Mouse (Mus musculus): ENCODE measurements around the gene Vmn1r93. TPM values are rescaled to one million over a fixed set of nuclear protein-coding genes. Genes with fewer than 3 reads are reported as not detected.
"Not testable (repeated sequence)": the region's sequence is repeated elsewhere in the genome, so short reads cannot be mapped to it uniquely, and the experiment has no call there.

Gene Vmn1r93
- not detected in 2 replicates for total RNA-seq (2014; fragmentation: Nextera tagmentation)
- not detected in 2 replicates for total RNA-seq (2017)
- polyA plus RNA-seq (2012): not detected in 2 replicates

DNA sequence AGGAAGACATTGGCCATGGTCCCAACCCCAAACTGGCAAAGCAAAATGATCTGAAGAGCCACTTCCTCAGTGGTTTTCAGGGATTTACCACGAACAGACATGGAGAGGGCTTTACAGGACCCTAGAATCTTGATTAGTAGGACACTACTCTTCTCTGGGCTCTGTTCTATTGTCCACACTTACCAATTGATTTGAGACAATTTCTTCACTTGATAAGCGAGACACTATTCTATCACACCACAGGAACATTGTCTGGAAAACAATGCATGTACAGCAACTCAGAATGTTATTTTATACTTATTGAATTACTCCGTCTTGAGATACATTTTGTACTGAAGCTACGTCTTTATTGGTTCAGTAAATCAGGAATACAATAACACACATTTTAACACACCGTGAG is at the start of gene Vmn1r93:
TSS of gene Vmn1r93 (minus strand) at position 101 of the 400 bp plus-strand sequence.
- ATAC-seq (ENCODE audit: extremely low read depth, insufficient number of reproducible peaks, low FRiP score, poor library complexity, severe bottlenecking); H3K27me3 ChIP-seq (ENCODE audit: insufficient read depth, low read length); DNase-seq (ENCODE audit: low spot score); H3K4me1 ChIP-seq (ENCODE audit: insufficient read depth, low read depth, low read length); H3K4me3 ChIP-seq (ENCODE audit: low read depth, low read length); H3K36me3 ChIP-seq (replicated peaks); H3K9me3 ChIP-seq (replicated peaks): not testable (repeated sequence)

DNA sequence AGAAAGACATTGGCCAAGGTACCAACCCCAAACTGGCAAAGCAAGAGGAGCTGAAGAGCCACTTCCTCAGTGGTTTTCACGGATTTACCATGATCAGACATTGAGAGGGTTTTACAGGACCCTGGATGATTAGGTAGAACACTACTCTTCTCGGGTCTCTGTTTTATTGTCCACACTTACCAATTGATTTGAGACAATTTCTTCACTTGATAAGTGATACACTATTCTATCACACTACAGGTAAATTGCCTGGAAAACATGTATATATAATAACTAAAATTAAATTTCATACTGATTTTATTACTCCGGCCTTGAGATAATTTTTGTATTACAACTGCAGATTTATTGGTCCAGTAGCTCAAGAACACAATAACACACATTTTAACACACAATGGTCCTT is 29.4 kb upstream of the Vmn1r93 start, which contains the start of gene Vmn1r94:
TSS of gene Vmn1r94 (minus strand) at position 101 of the 400 bp plus-strand sequence.
- H3K9me3 ChIP-seq (replicated peaks); H3K27me3 ChIP-seq (ENCODE audit: insufficient read depth, low read length); H3K4me1 ChIP-seq (ENCODE audit: insufficient read depth, low read depth, low read length); ATAC-seq (ENCODE audit: extremely low read depth, insufficient number of reproducible peaks, low FRiP score, poor library complexity, severe bottlenecking); DNase-seq (ENCODE audit: low spot score); H3K4me3 ChIP-seq (ENCODE audit: low read depth, low read length); H3K36me3 ChIP-seq (replicated peaks): not testable (repeated sequence)

- DNase-seq (ENCODE audit: low spot score); ATAC-seq (ENCODE audit: extremely low read depth, insufficient number of reproducible peaks, low FRiP score, poor library complexity, severe bottlenecking); H3K27me3 ChIP-seq (ENCODE audit: insufficient read depth, low read length); H3K4me3 ChIP-seq (ENCODE audit: low read depth, low read length); H3K4me1 ChIP-seq (ENCODE audit: insufficient read depth, low read depth, low read length); H3K9me3 ChIP-seq (replicated peaks); H3K36me3 ChIP-seq (replicated peaks): not testable (repeated sequence)
Measured at GRCm38 (mm10) chr7:20122479-20122878, 16.4 kb downstream of the Vmn1r93 start, which contains the start of gene Gm16442. Gm16442 (minus strand) TSS chr7:20122579.

- H3K4me1 ChIP-seq (ENCODE audit: insufficient read depth, low read depth, low read length); H3K4me3 ChIP-seq (ENCODE audit: low read depth, low read length); H3K9me3 ChIP-seq (replicated peaks); DNase-seq (ENCODE audit: low spot score); H3K27me3 ChIP-seq (ENCODE audit: insufficient read depth, low read length); ATAC-seq (ENCODE audit: extremely low read depth, insufficient number of reproducible peaks, low FRiP score, poor library complexity, severe bottlenecking); H3K36me3 ChIP-seq (replicated peaks): not testable (repeated sequence)
Measured at GRCm38 (mm10) chr7:20099380-20099779, 39.5 kb downstream of the Vmn1r93 start, which contains the start of gene Vmn1r91. Vmn1r91 (plus strand) TSS chr7:20099680.

Other genes with a start within 250 kb of the Vmn1r93 start
- gene Pvr, start 217.9 kb downstream of the Vmn1r93 start, total RNA-seq (2014; fragmentation: Nextera tagmentation): not detected in 2 replicates
- gene Pvr, start 217.9 kb downstream of the Vmn1r93 start, total RNA-seq (2017): 0.17 and 0.33 TPM in 2 replicates
- not detected in 2 replicates for gene Pvr, start 217.9 kb downstream of the Vmn1r93 start, polyA plus RNA-seq (2012)
- not detected in 2 replicates for gene Igsf23, start 188.3 kb downstream of the Vmn1r93 start, total RNA-seq (2014; fragmentation: Nextera tagmentation)
- gene Igsf23, start 188.3 kb downstream of the Vmn1r93 start, total RNA-seq (2017): 0.11 TPM in 1 of 2 replicates, not detected in the other
- not detected in 2 replicates for gene Igsf23, start 188.3 kb downstream of the Vmn1r93 start, polyA plus RNA-seq (2012)
- not detected in 2 replicates for gene Ceacam20, start 173.7 kb downstream of the Vmn1r93 start, total RNA-seq (2014; fragmentation: Nextera tagmentation)
- gene Ceacam20, start 173.7 kb downstream of the Vmn1r93 start, total RNA-seq (2017): not detected in 2 replicates
- gene Ceacam20, start 173.7 kb downstream of the Vmn1r93 start, polyA plus RNA-seq (2012): not detected in 2 replicates
- gene Nlrp9b, start 147.6 kb downstream of the Vmn1r93 start, total RNA-seq (2014; fragmentation: Nextera tagmentation): not detected in 2 replicates
- gene Nlrp9b, start 147.6 kb downstream of the Vmn1r93 start, total RNA-seq (2017): 0.12 and 0.38 TPM in 2 replicates
- gene Nlrp9b, start 147.6 kb downstream of the Vmn1r93 start, polyA plus RNA-seq (2012): not detected in 2 replicates
- gene Vmn1r91, start 39.4 kb downstream of the Vmn1r93 start, total RNA-seq (2014; fragmentation: Nextera tagmentation): not detected in 2 replicates
- 0.05 and 0.06 TPM in 2 replicates for gene Vmn1r91, start 39.4 kb downstream of the Vmn1r93 start, total RNA-seq (2017)
- gene Vmn1r91, start 39.4 kb downstream of the Vmn1r93 start, polyA plus RNA-seq (2012): not detected in 2 replicates
- not detected in 2 replicates for gene Gm16442, start 16.5 kb downstream of the Vmn1r93 start, total RNA-seq (2014; fragmentation: Nextera tagmentation)
- 0.27 TPM in 1 of 2 replicates, not detected in the other for gene Gm16442, start 16.5 kb downstream of the Vmn1r93 start, total RNA-seq (2017)
- not detected in 2 replicates for gene Gm16442, start 16.5 kb downstream of the Vmn1r93 start, polyA plus RNA-seq (2012)
- not detected in 2 replicates for gene Vmn1r94, start 29.3 kb upstream of the Vmn1r93 start, total RNA-seq (2014; fragmentation: Nextera tagmentation)
- gene Vmn1r94, start 29.3 kb upstream of the Vmn1r93 start, total RNA-seq (2017): not detected in 2 replicates
- gene Vmn1r94, start 29.3 kb upstream of the Vmn1r93 start, polyA plus RNA-seq (2012): not detected in 2 replicates
- gene Vmn1r95, start 54.6 kb upstream of the Vmn1r93 start, total RNA-seq (2014; fragmentation: Nextera tagmentation): not detected in 2 replicates
- 0.17 TPM in 1 of 2 replicates, not detected in the other for gene Vmn1r95, start 54.6 kb upstream of the Vmn1r93 start, total RNA-seq (2017)
- gene Vmn1r95, start 54.6 kb upstream of the Vmn1r93 start, polyA plus RNA-seq (2012): not detected in 2 replicates
- gene Gm6164, start 66.5 kb upstream of the Vmn1r93 start, total RNA-seq (2014; fragmentation: Nextera tagmentation): not detected in 2 replicates
- not detected in 2 replicates for gene Gm6164, start 66.5 kb upstream of the Vmn1r93 start, total RNA-seq (2017)
- gene Gm6164, start 66.5 kb upstream of the Vmn1r93 start, polyA plus RNA-seq (2012): not detected in 2 replicates
- not detected in 2 replicates for gene Gm4498, start 94.7 kb upstream of the Vmn1r93 start, total RNA-seq (2014; fragmentation: Nextera tagmentation)
- gene Gm4498, start 94.7 kb upstream of the Vmn1r93 start, total RNA-seq (2017): not detected in 2 replicates
- not detected in 2 replicates for gene Gm4498, start 94.7 kb upstream of the Vmn1r93 start, polyA plus RNA-seq (2012)
- gene Gm5890, start 123.7 kb upstream of the Vmn1r93 start, total RNA-seq (2014; fragmentation: Nextera tagmentation): not detected in 2 replicates
- not detected in 2 replicates for gene Gm5890, start 123.7 kb upstream of the Vmn1r93 start, total RNA-seq (2017)
- gene Gm5890, start 123.7 kb upstream of the Vmn1r93 start, polyA plus RNA-seq (2012): not detected in 2 replicates
- not detected in 2 replicates for gene Gm4133, start 195.0 kb upstream of the Vmn1r93 start, total RNA-seq (2014; fragmentation: Nextera tagmentation)
- gene Gm4133, start 195.0 kb upstream of the Vmn1r93 start, total RNA-seq (2017): not detected in 2 replicates
- not detected in 2 replicates for gene Gm4133, start 195.0 kb upstream of the Vmn1r93 start, polyA plus RNA-seq (2012)
- not detected in 2 replicates for gene Gm5728, start 236.3 kb upstream of the Vmn1r93 start, total RNA-seq (2014; fragmentation: Nextera tagmentation)
- gene Gm5728, start 236.3 kb upstream of the Vmn1r93 start, total RNA-seq (2017): not detected in 2 replicates
- gene Gm5728, start 236.3 kb upstream of the Vmn1r93 start, polyA plus RNA-seq (2012): not detected in 2 replicates